ENCODE assay signal across 23 mouse cellular contexts in genomic region chr10:13233941-13234340, GRCm38 (mm10). TPM values are rescaled to one million over a fixed set of nuclear protein-coding genes. Genes with fewer than 3 reads are reported as not detected.
"Had no signal": no experiment of that assay in that cellular context is flagged by ENCODE, and none has a peak within 500 bp of the region (broad histone marks: within the 10 kb centered on the region; RNA-seq: fewer than 3 reads in every experiment).

No protein-coding gene starts in this region.

- H3K36me3 ChIP-seq: neural tube, embryonic 15.5 days had no signal

- H3K4me1 ChIP-seq: limb, embryonic 12.5 days; neural tube, embryonic 15.5 days had no signal

- H3K4me2 ChIP-seq: limb, embryonic 12.5 days; midbrain, embryonic 13.5 days; neural tube, embryonic 15.5 days had no signal

- ATAC-seq: inflammation-experienced regulatory T-cells, adult 6 months; midbrain, embryonic 13.5 days had no signal

- H3K27me3 ChIP-seq: limb, embryonic 12.5 days; midbrain, embryonic 13.5 days; neural tube, embryonic 15.5 days had no signal

- H3K4me3 ChIP-seq: limb, embryonic 12.5 days; midbrain, embryonic 13.5 days; myocyte; neural tube, embryonic 15.5 days had no signal

- H3K9ac ChIP-seq: limb, embryonic 12.5 days; liver, embryonic 14.5 days; midbrain, embryonic 13.5 days; neural tube, embryonic 15.5 days had no signal

- H3K9me3 ChIP-seq: limb, embryonic 12.5 days; midbrain, embryonic 13.5 days; neural tube, embryonic 15.5 days had no signal

- H3K27ac ChIP-seq: kidney, postnatal 0 days; limb, embryonic 12.5 days; liver, embryonic 14.5 days; midbrain, embryonic 13.5 days; neural tube, embryonic 15.5 days had no signal

- DNase-seq: kidney, adult 11 months; kidney, adult 9 months; kidney, postnatal 36 days; layer of hippocampus, adult 9-11 months; layer of hippocampus, postnatal 36 days; lung, adult 18-20 months; right cerebral cortex, postnatal 25 days; thymus, postnatal 36 days had no signal

RNA-seq across cellular contexts. Expression of gene Zc2hc1b, which starts 56.1 kb away (rescaled TPM):
- total RNA-seq: layer of hippocampus, adult 18-20 months; layer of hippocampus, postnatal 36 days; left cerebral cortex, adult 8-10 months; left cerebral cortex, postnatal 25 days; liver, adult 2 months; megakaryocyte-erythroid progenitor cell, adult 5-6 weeks had no signal
- polyA plus RNA-seq: inflammation-experienced regulatory T-cells, adult 6 months; kidney, postnatal 0 days; limb, embryonic 12.5 days; liver, adult 2 months; liver, embryonic 14.5 days; midbrain, embryonic 13.5 days; myocyte; neural tube, embryonic 11.5 days; neural tube, embryonic 15.5 days; small intestine, adult 2 months; thymus, postnatal 0 days had no signal
